Mouse (Mus musculus) T-cell, adult 2 months (primary cell): ENCODE measurements around the gene Hgd.
"Not testable (repeated sequence)": the region's sequence is repeated elsewhere in the genome, so short reads cannot be mapped to it uniquely, and the experiment has no call there.

Experiments
- DNase-seq: peaks from one replicate; pipeline ENCODE4 v3.0.0; 2022; ENCODE audit warnings: low spot score

The Hgd gene

GRCm38 (mm10) chr16:37634578-37634977 lies 54.6 kb downstream of the Hgd start:
- no peak for DNase-seq

GRCm38 (mm10) chr16:37635095-37635494 lies 55.1 kb downstream of the Hgd start:
- DNase-seq = no peak

DNA sequence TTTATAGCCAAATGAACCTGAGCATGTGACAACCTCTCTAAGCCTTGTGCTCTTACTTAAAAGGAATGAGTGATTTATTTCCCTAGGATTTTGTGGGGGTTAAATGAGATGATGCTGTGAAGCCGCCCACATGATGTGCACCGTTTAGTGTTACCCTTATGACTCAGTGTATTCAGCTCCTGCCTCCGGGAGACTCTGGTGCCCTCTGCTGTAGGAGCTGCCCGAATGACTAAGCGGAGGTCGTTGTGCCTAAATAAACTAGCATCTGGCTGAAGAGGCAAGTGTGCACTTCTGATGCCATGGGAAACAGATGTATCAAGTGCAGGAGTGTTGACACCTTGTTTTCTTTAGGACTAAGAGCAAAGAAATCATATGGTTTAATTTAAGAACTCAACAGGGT lies 56.2 kb downstream of the Hgd start:
- DNase-seq = no peak

GRCm38 (mm10) chr16:37637802-37638201 lies 57.8 kb downstream of the Hgd start:
- no peak for DNase-seq

DNA sequence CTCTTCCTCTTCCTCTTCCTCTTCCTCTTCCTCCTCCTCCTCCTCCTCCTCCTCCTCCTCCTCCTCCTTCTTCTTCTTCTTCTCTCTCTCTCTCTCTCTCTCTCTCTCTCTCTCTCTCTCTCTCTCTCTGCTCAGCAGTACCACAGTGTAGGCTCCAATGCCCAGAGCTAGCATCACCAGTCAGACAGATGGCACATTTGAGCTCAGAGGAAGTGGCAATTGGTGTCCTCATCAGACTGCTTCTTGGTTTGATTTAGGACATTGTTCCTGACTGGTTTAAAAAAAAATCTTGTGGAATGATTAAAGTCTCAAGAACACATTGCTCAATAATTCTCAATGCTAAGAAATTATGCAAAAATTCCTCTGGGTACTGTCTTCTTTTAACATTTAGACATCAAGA lies 60.6 kb downstream of the Hgd start:
- not testable (repeated sequence) for DNase-seq

DNA sequence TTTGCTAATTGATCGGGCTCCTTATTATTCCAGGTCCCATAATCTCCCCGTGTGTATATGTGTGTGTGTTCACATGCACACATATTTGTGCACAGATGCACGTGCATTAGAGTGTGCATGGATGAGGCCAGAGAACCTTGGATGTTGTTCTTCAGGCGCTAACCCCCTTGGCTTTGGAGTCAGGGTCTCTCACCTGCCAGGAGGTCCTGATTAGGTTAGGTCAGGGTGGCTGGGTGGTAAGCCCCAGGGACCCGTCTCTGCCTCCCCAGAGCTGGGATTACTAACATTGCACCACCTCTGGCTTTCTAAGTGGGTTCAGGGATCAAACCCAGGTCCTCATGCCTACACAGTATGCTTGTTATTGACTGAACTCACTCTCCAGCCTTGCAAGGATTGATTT lies 64.5 kb downstream of the Hgd start:
- DNase-seq = no peak

DNA sequence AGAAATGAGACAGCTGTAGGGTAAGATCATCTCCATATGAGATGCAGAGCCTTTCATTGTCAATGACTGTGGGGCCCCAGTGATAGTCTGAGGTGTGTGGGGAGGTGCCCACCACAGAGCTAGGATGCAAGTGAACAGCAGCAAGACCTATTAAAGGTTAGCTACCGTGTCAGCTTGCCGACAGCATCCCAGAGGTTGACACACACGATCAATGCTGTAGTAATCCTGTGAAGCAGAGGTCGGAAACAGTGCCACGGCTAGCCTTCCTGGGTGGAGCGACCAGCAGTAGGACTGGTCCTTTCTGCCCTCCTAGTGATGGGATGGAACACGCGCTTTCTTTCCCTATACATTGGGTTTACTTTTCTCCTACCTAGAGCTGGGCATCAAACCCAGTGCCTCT lies 65.3 kb downstream of the Hgd start:
- no peak for DNase-seq

DNA sequence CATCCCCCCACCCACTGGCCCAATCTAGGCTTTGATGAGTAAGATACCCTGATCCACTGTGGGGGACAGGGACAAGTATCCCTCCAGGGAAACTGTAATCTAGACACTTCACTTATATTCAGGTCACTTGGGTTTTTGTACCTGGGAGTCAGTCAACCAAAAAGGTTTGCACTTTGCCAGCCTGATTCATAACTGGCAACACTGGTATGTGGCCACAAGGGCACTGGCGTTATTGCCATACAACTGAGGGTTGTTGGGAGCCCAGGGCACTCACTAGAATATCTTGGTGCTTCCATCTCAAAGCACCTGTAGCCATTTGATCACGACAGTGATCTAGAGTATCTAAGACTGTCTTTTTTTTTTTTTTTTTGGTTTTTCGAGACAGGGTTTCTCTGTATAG lies 65.8 kb downstream of the Hgd start:
- no peak for DNase-seq

- no peak for DNase-seq
Measured at GRCm38 (mm10) chr16:37647067-37647466, 67.1 kb downstream of the Hgd start.

- no peak for DNase-seq
Measured at GRCm38 (mm10) chr16:37647936-37648335, 68.0 kb downstream of the Hgd start.

- DNase-seq = no peak
Measured at GRCm38 (mm10) chr16:37649068-37649467, 69.1 kb downstream of the Hgd start.

GRCm38 (mm10) chr16:37651467-37651866 lies 71.5 kb downstream of the Hgd start:
- DNase-seq = no peak

GRCm38 (mm10) chr16:37652654-37653053 lies 72.7 kb downstream of the Hgd start:
- no peak for DNase-seq

GRCm38 (mm10) chr16:37653058-37653457 lies 73.1 kb downstream of the Hgd start:
- DNase-seq = no peak

- peak; percentile 95 for DNase-seq
Measured at GRCm38 (mm10) chr16:37653731-37654657, 74.0 kb downstream of the Hgd start, which contains the start of gene Ndufb4. TSS of gene Ndufb4 (minus strand) at chr16:37654453.

DNA sequence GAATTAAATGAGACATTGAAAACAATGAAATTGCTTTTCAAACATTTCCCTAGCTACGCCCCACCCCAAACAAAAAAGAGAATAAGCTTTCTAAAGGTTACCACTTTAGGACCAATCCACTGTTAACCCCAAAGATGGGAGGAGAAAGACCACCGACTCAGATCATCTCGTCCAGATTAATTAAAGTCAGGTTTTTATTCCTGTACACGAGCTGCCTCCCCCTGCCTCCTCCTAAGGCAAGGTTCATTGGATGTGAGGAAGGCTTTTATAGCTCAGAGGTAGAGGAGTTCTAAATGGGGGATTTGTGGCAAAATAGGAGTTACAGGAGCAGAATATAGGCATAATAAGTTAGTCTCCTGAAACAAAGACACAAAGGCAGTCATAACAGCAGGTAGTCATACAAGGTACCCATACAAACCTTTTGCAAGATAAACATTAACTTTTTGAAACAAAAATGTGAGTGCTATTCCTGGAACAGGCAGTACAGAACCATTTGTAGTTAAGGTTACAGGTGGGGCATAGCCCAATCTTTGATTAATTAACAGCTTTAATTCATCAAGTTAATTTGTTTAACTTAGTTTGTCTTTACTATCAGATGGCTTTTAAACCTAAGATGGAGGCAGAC lies 75.0 kb downstream of the Hgd start:
- DNase-seq = no peak

- no peak for DNase-seq
Measured at GRCm38 (mm10) chr16:37655756-37656347, 75.9 kb downstream of the Hgd start.

DNA sequence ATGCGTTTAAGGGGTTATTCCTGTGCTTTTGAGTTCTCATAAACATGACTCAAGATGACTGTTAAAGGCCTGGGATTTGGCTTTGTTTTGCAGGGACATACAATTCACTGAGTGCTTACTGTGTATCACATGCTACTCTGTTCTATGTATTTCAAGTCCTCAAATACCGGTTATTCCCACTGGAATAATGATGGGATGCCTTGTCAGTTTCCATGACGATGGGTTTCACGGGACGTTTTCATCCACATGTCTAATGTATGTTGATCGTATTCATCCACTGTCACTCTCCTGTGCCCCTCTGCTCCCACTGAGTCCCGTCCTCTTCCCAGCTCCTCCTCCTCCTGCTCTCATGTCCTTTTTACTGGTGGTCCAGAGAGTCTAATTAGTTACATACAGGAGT lies 76.8 kb downstream of the Hgd start:
- no peak for DNase-seq

DNA sequence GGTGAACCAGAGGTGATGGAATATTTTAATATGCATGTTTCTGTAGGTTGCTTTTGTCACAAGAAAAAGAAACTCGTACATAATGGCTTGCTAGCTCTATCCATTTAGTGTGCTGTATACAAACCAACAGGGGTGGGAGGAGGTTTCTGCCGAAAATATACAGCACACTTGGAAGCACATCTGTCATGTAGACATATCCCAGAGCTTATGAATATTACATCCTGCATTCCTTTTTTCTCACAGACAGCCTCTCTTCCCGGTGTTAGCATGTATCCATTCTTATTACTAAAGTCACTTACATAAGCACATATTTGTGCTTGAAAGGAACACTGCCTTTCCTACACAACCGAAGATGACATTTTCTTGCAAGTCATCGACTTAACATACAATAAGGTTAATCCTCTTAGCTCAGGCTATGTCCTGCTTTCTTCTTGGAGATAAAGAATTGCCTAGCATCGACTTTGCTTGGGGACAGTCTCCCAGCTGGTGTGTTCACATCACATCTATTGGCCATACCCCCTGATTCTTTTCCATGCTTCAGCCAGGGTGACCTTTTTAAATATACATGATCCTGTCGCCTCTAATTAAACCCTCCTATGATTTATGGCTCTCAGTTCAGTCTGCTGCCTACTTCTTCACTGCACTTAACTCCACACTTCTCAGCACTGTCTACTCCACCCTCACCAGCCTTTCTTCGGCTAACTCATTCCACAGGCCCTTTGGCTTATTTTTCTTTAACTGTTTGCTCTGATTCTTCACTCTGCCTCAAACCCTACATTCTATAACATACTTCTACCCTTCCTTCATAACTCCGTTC lies 83.9 kb downstream of the Hgd start:
- no peak for DNase-seq

- DNase-seq = no peak
Measured at GRCm38 (mm10) chr16:37665394-37665935, 85.5 kb downstream of the Hgd start.

DNA sequence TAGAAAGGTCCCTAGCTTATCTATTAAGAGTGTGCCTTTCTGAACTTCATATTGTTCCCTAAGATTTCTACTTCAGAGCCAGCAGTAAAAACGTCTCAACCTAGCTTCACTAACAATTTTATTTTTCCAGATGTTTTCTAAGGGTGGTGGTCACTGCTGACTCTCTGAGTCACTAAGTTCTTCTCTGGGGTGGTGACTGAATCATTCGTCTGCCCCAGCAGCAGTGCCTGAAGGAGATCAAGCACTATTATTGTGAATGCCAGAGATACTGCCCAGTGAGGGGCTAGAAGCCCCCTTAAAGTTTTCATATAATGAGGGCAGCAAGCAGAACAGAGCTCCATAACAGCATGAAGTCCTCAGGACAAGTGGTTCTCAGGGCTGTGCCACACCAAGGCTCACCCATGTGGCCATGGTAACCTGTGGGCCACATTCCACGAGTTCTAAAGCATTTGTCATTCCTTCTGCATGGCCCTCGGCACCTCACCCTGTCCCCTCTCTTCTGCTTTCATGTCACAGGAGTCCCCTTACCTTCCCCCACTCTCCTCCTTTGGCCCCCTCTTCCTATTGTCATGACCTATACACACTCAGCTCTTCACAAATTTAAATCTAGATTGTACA lies 90.8 kb downstream of the Hgd start:
- DNase-seq = no peak
